Mouse (Mus musculus): ENCODE data around the gene Stil.
"Not testable (repeated sequence)": the region's sequence is repeated elsewhere in the genome, so short reads cannot be mapped to it uniquely, and the experiment has no call there.

Gene Stil

DNA sequence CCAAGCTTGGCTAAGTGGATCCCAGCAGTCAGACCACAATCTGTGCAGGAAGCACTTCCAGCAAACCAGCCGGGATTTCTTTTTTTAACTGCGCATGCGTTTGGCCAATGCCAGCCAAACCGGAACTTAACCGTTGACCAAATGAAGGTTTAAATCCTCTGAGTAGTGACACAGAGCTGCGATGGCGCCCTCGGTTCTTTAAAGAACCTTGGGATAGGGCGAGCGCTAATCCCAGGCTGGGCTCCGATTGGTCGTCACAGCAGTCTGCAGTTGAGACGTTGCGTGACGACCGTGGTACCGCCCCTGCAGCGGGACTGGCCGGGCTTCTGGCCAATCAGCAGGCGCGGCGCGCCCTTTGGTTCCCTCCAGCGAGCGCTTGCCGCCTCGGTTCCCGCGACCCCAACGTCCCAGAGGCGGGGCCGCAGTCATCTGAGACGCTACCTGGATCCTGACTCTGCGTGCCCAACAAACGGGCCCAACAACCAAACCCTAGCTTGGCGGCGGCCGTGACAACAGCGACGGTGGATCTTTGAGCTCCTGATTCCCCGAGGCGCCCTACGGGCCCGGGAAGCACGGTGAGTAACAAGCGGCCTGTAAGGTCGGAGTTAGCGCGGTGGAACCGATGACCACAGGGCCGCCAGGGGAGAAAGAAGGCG lies at the start of gene Stil:
Gene Stil, plus strand, starts transcription at position 387 of the 656 bp plus-strand sequence.
- in situ Hi-C loops (cut with MboI, MseI), result loop anchor here (10.0 kb wide), 1 partner anchor 85 kb away; no protein-coding TSS in a partner anchor

DNA sequence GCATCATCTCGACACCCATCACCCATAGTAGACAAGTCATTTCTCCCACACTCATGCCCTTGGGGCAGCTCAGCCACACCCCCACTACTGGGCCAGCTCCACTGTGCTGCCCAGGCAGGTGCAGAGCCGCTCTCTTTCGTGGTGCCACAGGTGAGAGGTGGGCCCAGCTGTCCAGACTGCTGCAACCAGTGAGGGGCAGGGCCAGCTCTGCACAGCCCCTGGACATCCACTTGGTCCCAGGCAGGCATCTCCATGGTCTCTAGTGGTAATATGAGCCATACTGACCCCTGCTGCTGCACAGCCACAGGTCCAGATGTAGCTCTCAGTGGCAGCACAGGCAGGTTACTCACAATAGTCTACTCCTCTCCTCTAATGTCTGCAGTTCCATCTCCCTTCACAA lies 46.8 kb upstream of the Stil start:
- in situ Hi-C loops (cut with MboI, MseI), result no loop called here

DNA sequence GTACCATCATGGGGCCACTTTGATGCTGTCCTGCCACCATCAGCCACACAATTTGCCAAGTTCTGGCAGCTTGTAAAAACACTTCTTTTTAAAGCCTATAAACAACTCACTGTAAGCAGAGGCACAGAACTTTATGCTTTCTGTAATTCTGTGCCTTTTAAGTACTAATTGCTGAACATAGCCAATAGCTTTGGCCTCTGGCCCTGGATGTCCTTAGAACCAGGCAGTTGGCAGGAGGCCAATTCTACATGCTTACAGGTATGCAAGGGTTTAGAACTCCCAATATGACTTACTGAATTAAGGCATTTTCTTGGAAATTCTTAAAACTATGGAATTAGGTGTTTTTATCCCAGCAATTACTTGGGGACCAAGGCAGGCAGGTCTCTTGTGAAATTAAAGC lies 42.6 kb upstream of the Stil start:
- in situ Hi-C loops (cut with MboI, MseI), result no loop called here

DNA sequence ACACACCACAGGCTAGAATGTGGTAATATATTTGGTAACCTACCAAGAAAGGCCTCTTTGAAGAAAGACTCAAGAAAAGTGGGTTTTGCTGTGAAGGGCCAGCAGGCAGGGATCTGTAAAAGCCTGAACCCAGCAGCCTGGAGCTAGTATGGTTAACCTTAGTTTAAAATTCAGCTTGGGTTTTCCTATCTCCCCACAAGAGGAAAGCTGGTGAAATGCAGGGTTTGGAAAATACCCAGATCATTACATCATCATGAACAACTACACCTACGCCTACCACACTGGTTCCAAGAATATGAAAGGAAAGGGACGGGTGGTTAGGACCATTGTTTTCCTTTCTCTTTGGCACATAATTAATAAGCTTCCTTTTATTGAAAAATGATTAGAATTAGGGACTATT lies 41.7 kb upstream of the Stil start:
- in situ Hi-C loops (cut with MboI, MseI), result no loop called here

DNA sequence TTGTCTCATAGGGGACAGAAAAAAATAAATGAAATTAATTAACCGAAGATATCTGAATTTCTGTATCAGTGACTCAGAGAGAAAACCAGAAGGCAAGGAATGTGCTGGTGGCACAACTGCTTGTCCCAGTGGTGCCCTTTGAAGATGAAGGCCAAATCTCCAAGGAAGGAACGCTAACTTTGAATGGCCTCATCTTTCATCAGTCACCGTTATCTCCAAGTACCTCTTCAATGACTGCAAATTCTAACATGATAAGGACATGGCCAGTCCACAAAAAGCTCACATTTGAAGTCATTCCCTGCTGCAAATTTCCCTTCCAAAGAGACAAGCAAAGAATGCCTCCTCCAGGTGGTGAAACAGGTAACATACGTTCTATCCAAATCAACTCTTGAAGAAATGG lies 41.2 kb upstream of the Stil start:
- in situ Hi-C loops (cut with MboI, MseI), result no loop called here

DNA sequence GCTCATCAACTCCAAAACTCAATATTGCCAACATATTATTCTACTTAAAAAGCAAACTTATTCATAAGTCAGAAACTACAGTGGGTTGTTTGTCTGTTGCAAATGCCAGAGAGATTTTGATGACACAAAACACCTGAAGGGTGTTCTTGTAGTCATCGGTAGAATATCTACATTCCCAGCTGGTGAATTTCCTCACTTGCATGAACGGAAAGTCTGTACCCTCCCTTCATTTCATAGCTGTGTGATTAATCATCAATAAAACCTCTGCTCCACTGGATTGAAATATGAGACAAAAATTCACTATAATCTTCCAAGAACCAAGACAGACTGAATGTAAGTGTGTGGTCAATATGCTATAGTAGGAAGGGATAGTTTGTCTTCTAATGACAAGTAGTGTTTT lies 40.4 kb upstream of the Stil start:
- in situ Hi-C loops (cut with MboI, MseI), result no loop called here

DNA sequence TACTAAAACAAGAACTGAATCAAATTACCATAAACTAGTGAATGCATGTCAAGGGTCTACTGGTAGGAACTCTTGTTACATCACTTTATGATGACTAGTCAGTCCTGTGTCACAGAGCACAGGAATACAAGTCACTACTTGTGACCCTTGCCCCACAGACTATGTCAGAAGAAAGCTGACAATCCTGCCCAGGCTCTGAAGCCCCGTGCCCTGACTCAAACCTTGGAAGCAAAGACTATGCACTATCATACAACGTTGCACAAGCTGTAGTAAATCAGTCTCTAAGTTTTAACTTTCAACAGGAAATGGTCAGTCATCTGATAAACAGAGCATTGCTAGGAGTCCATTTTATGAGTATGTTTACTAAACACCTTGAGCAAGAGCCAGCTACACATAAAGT lies 39.1 kb upstream of the Stil start:
- in situ Hi-C loops (cut with MboI, MseI), result not testable (repeated sequence)

DNA sequence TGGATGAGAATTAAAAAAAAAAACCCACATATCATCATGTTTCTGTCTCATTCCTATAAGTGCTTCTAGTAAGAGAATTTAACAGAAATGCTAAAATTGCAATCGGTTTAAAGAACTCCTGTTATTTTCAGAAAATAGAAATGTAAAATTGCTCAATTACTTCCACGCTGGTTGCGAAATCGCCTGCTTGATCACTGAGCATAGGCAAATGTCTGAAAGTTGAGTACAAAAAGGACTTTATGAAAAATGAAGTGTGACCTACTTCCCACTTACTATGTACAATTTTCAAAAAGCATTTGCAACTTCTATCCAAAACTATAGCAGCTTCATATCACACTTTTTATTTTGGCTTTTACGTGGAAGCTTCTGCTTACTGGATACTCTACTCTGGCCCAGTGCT lies 29.2 kb upstream of the Stil start:
- in situ Hi-C loops (cut with MboI, MseI), result no loop called here

DNA sequence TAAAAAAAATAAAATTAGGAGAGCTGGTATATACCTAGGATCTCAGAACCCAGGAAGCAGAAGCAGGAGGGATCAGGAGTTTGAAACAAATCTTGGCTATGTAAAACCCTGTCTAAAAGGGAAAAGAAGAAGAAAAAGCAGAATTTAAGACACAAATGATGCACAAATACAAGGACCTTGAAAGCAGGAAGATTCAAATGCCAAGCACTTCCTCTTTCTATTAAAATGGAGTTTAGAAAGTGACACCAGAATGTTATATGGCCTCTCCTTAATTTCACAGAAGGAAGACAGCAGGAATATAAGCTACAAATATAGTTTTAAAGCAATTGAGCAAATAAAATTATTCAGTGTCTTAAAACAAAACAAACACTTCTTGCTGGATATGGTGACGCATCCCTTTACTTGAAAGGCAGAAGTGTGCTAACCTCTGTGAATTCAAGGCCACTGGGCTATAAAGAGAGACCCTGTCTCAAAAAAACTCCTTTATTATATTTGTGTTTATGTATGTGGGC lies 26.7 kb upstream of the Stil start:
- in situ Hi-C loops (cut with MboI, MseI), result no loop called here

DNA sequence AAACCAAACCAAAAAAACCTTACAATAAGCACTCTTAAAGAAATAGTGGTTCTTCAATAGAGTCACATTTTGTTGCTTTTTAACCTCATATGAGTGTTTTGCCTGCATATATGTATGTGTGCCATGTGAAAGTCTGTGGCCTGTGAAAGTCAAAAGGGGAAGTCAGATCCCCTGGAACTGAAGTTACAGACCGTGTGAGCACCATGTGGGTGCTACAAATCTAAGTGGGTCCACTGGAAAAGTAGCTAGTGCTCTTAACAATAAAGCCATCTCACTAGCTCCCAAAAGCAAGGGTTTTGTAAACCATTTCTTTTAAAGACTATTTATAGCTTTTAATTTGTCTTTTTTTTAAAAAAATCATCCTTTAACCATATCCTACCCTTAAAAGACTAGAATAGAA lies 17.3 kb upstream of the Stil start:
- in situ Hi-C loops (cut with MboI, MseI), result no loop called here

DNA sequence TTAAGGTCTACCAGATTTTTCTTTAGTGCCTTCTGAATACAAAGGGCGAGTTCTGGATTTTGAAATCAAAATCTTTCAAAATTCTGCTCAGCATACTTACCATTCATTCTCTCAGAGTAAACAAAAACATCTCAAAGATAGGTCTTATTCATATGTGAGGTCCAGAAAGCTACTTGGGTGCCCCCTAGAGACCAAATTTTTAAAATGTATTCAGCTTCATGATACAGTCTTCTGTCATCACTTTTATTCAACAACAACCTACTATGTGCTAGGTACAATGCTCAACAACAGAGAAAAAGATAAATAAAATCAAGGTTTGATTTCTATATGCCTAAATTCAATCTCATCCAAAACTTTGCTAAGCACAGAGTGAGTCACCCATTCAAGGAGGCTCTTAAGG lies 16.9 kb upstream of the Stil start:
- in situ Hi-C loops (cut with MboI, MseI), result no loop called here

DNA sequence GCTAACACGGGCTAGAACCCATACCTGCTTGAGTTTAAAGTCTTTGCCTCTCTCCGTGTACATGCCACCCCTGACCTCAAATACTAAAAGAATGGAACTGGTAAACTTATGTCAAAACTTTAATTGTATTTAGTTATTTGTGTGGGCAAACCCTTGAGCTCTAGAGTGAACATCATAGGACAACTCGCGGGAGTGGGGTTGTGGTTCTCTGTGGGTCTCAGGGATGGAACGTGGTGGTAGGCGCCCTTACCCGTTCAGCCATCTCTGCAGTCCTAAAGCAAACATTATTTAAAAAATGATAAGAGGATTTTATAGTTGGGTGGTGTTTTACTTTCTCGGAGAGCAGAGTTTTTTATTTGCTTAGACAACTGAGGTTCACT lies 13.8 kb upstream of the Stil start:
- in situ Hi-C loops (cut with MboI, MseI), result no loop called here

DNA sequence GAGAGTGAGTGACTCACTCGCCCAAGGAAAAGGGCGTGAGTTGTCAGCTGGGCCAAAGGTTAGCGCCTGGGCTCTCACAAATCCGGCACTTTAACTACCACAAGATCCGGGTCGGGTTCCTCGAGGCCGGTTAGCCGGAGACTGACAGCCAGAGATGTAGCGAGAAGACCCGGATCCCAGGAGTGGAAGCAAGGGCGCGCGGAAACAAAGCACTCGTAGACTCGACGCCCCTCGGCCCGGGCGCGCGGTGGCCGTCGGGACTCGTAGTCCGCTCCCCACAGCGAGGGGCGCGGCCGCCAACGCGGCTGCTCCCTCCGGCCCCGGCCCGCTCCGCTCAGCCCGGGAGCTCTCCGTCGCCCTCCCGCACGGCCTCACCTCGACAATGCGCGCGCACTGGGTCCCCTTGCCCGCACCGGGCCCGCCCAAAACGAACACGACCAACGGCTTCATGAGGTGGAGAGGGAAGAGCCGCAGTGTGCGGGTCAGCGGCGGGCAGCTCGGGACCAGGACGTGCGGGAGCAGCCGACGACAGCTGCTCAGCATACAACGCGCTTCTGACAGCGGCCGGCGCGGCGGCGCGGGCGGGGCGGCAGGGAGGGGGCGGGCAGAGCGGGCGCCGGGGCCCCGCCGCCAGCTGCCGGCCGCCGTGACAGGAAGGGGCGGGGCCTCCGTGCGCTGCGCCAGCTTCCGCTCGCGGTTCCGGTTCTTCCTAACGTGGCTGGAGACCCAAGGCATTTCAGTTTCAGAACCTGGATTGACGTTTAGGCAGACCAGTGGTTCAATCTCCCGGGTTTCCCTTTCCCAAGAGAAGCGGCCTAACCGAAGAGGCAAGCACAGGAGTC lies 13.1 kb upstream of the Stil start, which contains the start of gene Cmpk1:
Gene Cmpk1, minus strand, starts transcription at position 651 of the 842 bp plus-strand sequence.
- in situ Hi-C loops (cut with MboI, MseI), result no loop called here

DNA sequence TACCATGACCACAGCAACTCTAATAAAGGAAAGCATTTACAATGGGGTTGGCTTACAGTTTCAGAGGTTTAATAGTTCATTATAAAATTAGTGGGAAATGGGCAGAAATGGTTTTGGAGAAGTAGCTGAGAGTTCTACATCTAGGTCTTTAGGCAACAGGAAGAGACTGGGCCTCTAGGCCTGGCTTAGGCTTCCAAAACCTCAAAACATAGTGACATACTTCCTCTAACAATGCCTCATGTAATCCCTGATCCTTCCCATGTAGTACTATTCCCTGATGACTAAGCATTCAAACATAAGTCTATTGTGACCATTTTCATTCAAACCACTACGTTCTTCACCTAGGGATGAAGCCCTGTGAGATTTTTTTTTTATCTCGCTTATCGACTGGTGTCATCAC lies 5.7 kb upstream of the Stil start:
- in situ Hi-C loops (cut with MboI, MseI), result loop anchor here (10.0 kb wide), 1 partner anchor 79 kb away; no protein-coding TSS in a partner anchor

DNA sequence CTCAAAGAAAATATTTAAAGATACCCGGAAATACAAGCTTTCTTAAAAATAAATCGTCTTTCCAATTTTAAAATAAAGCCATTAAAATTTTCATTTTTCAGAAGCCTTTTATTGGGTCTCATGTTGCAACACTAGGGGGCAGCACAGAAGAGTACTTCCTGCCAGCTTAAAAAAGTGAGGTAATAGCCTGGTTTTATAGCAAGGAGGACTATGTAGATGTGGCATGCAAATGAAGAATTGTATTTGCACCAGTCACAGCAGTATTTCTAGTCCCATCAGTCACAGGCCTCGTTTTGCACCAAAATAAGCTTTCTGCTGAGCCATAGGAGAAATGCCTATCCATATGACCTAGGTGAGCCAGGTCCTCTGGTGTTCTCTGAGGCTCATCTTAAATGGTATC lies 2.9 kb upstream of the Stil start:
- in situ Hi-C loops (cut with MboI, MseI), result loop anchor here (10.0 kb wide), 1 partner anchor 82 kb away; no protein-coding TSS in a partner anchor

DNA sequence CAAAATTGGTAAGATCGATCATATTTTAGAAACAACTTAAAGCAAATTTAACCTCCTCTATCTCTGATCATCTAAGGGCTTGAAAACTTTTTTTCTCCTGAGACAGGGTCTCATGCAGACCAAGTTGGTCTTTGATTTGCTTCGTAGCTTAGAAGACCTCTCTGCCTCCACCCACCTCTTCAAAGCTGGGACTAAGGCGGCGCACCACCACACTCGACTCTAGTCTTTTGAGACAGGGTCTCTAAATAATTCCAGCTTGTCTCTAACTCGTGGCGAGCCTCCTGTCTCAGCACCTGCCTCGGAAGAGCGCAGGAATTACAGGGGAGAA lies 550 bp upstream of the Stil start:
- in situ Hi-C loops (cut with MboI, MseI), result loop anchor here (10.0 kb wide), 1 partner anchor 85 kb away; no protein-coding TSS in a partner anchor

DNA sequence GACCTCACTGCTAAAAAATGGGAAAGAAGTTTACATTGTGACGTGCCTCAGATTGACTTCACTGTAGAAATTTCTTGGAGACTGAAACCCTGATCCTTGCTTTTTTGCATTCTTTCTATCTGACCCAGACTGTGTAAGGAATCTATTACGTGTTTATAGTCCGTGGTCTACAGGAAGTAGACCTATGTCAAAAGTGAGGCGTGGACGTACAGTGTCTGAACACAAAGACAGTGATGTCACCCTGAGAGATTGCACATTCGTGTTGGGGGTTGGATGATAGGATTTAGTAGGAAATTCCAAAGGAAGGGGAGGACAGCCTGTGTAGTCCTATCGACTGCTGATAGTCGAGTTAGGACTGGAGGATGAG lies 453 bp downstream of the Stil start:
- in situ Hi-C loops (cut with MboI, MseI), result no loop called here

DNA sequence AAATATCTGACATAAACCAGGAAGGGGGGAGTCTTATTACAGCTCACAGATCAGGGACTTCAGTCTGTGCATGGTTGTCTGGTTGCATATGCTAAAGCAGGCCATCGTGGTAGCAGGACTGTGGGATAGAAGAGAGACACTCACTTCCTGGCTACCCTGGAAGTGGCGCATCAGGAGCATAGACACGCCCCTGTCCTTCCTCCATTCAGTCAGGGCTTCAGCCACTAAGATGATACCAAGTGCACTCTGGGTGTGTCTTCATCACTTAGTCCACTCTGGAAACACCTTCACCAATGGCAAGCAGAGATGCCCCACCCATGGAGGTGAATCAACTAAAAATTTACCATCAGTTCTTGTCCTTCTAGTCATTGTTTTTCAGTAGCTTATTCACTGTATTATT lies 14.3 kb downstream of the Stil start:
- in situ Hi-C loops (cut with MboI, MseI), result no loop called here

DNA sequence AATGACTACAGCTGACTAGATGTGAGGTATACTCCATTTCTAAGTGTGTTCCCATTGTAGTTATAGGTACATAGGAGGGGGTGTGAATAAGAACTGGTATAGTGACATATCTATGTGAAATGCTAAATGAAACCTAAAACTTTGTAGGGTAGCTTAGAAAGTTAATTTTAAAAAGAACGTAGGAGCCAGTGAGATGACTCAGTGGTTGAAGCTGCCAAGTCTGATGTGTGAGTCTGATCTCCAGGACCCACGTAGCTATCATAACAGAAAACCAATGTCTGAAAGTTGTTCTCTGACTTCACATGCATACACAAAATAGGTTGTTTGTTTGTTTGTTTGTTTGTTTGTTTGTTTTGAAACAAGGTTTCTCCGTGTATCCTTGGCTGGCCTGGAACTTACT lies 20.0 kb downstream of the Stil start:
- in situ Hi-C loops (cut with MboI, MseI), result no loop called here

DNA sequence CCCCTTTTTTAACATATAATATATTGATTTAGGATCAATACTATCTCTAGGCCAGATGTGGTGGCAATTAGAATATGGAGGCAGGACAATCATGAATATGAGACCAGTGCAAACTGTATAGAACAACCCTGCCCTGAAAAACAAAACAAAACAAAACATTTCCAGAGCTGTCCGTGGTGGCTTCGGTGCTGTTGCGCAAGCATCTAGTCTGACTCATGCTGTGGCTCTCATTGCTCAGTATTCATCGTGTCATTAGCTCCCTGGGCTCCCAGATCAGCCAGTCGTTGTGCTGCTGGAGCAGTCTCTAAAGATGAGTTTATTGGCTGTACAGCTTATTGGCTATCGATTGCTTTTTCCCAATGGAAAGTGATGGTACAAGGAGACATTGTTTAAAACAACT lies 35.1 kb downstream of the Stil start:
- in situ Hi-C loops (cut with MboI, MseI), result no loop called here

DNA sequence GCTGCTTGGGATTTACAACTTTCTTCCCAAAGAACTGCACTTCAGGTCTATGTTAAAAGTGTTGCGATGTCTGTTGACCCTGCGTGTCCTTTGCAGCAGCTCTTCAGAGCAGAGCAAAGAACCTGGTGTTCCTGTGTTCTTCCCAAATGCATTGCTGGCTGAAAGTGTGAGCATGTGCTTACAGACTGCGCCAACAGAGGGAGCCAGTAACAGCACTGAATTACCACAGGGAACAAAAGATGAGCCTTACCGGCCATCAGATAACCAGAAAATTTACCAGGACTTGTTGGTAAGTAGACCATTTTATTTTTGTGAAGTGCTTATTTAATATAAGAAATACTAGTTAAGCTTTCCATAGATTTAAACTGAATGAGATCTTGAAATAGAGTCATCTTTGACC lies 38.3 kb downstream of the Stil start:
- in situ Hi-C loops (cut with MboI, MseI), result no loop called here

DNA sequence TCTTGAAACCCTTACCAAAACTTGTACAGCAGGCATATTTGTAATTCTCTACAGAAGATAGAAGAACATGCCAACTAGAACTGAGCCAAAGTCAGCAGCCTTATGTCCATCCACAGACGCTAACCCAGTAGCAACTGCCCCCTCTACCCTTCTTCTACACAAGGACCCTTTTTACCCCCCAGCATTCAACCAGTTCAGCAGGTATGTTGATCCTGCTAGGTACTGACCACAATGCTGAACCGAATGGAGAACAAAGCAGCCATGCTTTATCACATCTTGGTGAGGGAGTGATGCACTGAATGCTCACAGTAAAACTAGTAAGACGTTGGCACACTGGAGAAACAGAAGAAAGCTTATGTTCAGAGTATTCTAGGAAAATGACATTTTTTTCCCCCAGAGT lies 45.7 kb downstream of the Stil start:
- in situ Hi-C loops (cut with MboI, MseI), result loop anchor here (5.0 kb wide), 1 partner anchor 128 kb away; no protein-coding TSS in a partner anchor

DNA sequence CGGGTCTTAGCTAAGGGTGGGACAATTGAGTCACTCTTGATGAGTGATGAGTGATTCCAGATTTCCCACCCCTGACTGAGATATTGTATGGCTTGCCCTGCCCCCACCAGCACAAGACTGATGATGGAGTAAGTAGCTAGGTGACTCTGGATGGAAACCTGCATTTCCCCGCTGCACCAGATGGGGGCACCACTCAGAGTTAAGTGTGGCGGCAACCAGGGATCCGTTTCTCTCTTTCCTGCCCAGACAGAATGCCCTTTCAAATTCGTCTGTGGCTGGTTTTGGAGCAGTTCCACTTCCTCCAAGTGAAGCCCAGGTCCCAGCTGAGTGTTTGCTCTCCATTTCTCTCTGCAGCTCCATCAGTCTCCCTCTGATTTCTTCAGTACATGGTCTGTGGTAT lies 47.8 kb downstream of the Stil start:
- in situ Hi-C loops (cut with MboI, MseI), result loop anchor here (5.0 kb wide), 1 partner anchor 130 kb away; no protein-coding TSS in a partner anchor
